Mouse (Mus musculus) neural tube, embryonic 12.5 days (tissue): ENCODE measurements around the gene Actc1. TPM values are rescaled to one million over a fixed set of nuclear protein-coding genes. Genes with fewer than 3 reads are reported as not detected.

Experiments
- ATAC-seq: fragments of 200-750 bp; cut with Nextera tagmentation; 2 replicates; pipeline ENCODE4 v1.8.0; 2017; ENCODE audit warnings: low read depth, mild to moderate bottlenecking, moderate TSS enrichment, moderate library complexity; ENCODE audit not compliant: low FRiP score
- H3K27ac ChIP-seq: fragments of 300-500 bp; sonication (generic); 2 replicates; pipeline ENCODE4 v1.5.1; 2016
- H3K27me3 ChIP-seq: fragments of 300-500 bp; sonication (generic); replicated peaks from 2 replicates; pipeline ENCODE4 v1.6.1; 2016; ENCODE audit warnings: mild to moderate bottlenecking
- H3K36me3 ChIP-seq: fragments of 300-500 bp; sonication (generic); 2 replicates; pipeline ENCODE4 v1.6.1; 2016; ENCODE audit warnings: mild to moderate bottlenecking
- H3K4me1 ChIP-seq: fragments of 300-500 bp; sonication (generic); 2 replicates; pipeline ENCODE4 v1.6.1; 2016
- H3K4me2 ChIP-seq: fragments of 300-500 bp; sonication (generic); replicated peaks from 2 replicates; pipeline ENCODE4 v1.6.1; 2016; ENCODE audit warnings: mild to moderate bottlenecking
- H3K4me3 ChIP-seq: fragments of 300-500 bp; sonication (generic); 2 replicates; pipeline ENCODE4 v1.5.1; 2016
- H3K9ac ChIP-seq: fragments of 300-500 bp; sonication (generic); 2 replicates; pipeline ENCODE4 v1.6.1; 2016; ENCODE audit warnings: mild to moderate bottlenecking
- H3K9me3 ChIP-seq: fragments of 300-500 bp; sonication (generic); 2 replicates; pipeline ENCODE4 v1.6.1; 2016; ENCODE audit warnings: mild to moderate bottlenecking
- WGBS: fragments of 180-500 bp; shearing (Covaris S2); methylation state at CpG from one replicate; pipeline ENCODE4 v1.1.7; 2016; 5-methylcytosine and 5-hydroxymethylcytosine counted together
- polyA plus RNA-seq: library from polyadenylated mRNA; unstranded; fragments of >200 nt; fragmentation: Nextera tagmentation; extraction: Ambion mirVana; gene quantifications from 2 replicates; pipeline ENCODE4 v1.2.1, GENCODE M21; 2016

The Actc1 gene
- polyA plus RNA-seq, 1 experiment from 2014 or later: 106 TPM

GRCm38 (mm10) chr2:114066226-114066625, 12.9 kb upstream of the Actc1 start:
- H3K4me1 ChIP-seq: no peaks in the 10 kb centered on the region
- H3K4me3 ChIP-seq: no peak overlapping the region
- WGBS: 85% methylated on average over 3 of the region's 3 CpGs
- no peak overlapping the region for H3K27ac ChIP-seq
- no peaks in the 10 kb centered on the region for H3K36me3 ChIP-seq
- no peak overlapping the region for H3K4me2 ChIP-seq
- no peaks in the 10 kb centered on the region for H3K27me3 ChIP-seq
- no peak for ATAC-seq
- no peak overlapping the region for H3K9ac ChIP-seq
- no peaks in the 10 kb centered on the region for H3K9me3 ChIP-seq

DNA sequence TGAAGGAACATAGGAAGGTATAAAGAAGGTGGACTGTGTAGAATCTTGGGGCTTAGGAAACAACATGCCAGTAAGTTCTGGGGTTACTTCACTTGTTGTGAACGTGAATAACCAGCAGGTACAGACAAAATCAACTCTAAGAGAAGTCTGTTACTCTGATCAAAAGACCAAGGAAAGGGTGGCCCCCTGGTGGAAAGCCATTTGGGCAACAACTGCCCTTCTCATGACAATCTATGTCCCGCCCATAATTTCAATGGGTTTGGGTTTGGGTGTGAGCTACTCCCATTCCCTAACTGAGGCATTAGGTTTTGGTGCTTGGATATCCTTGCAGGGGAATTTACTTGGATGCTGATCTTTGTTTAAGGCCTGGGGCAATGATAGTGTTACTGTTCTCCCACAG, 10.7 kb upstream of the Actc1 start:
- Histone ChIP-seq H3K4me2 (no peak overlapping the region), H3K9me3 (no peaks in the 10 kb centered on the region), H3K4me3 (no peak overlapping the region), H3K36me3 (no peaks in the 10 kb centered on the region), H3K27ac (no peak overlapping the region), H3K27me3 (no peaks in the 10 kb centered on the region), H3K4me1 (no peaks in the 10 kb centered on the region), H3K9ac (no peak overlapping the region)
- ATAC-seq: no peak
- WGBS: 76% methylated on average over 2 of the region's 2 CpGs

DNA sequence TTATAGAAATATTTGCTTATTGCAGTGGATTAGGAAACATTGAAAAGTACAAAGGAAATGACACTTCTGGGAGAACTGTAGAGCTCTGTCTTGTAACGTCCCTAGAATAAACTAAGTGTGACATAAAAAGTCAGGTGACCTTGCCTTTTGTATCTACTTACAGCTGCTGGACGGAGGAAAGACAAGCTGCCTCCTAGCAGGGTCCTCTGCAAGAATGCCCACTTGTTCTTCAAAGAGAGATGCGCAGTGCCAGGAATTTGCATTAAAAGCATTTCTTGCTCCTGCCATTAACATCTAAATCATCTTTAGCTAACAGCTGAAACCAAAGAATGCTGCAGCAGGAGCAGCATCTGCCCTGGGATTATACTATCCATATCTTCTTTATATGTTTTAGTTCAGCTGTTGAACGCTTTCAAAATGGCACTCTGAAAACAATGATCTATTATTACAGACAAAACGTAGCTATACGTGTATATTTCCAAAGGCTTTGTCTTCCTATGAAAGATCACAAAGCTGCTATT, 6.8 kb upstream of the Actc1 start:
- H3K27ac ChIP-seq: no peak overlapping the region
- H3K4me3 ChIP-seq: no peak overlapping the region
- H3K9ac ChIP-seq: no peak overlapping the region
- H3K4me1 ChIP-seq: no peaks in the 10 kb centered on the region; the same call in 1 of the 2 replicates
- no peaks in the 10 kb centered on the region for H3K36me3 ChIP-seq
- no peaks in the 10 kb centered on the region for H3K27me3 ChIP-seq
- no peak for ATAC-seq
- WGBS: 43% methylated on average over 6 of the region's 6 CpGs
- H3K9me3 ChIP-seq: no peaks in the 10 kb centered on the region
- no peak overlapping the region for H3K4me2 ChIP-seq

DNA sequence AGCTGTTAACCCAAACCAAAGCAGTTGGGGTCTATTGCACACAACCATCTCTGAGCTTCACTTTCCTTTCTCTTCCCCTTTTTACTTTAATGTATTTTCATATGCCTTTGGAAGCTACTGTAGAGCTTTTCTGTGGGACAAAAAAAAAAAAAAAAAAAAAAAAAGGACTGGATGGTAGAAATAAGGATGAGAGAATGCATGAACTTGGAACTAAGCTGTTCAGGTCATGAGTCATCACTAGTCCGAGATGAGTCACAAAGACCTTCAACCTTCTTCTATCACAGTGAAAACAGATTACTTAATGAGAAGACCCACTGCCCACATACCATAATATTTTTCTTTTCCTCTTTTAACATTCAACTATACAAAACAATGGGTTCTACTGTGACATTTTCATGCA, 6.3 kb upstream of the Actc1 start:
- no peaks in the 10 kb centered on the region; the same call in 1 of the 2 replicates for H3K4me1 ChIP-seq
- WGBS: 72% methylated on average over 1 of the region's 1 CpGs
- H3K9ac ChIP-seq: no peak overlapping the region
- no peak for ATAC-seq
- H3K27me3 ChIP-seq: no peaks in the 10 kb centered on the region
- no peak overlapping the region for H3K4me2 ChIP-seq
- no peak overlapping the region for H3K27ac ChIP-seq
- no peaks in the 10 kb centered on the region for H3K9me3 ChIP-seq
- H3K36me3 ChIP-seq: no peaks in the 10 kb centered on the region
- H3K4me3 ChIP-seq: no peak overlapping the region

DNA sequence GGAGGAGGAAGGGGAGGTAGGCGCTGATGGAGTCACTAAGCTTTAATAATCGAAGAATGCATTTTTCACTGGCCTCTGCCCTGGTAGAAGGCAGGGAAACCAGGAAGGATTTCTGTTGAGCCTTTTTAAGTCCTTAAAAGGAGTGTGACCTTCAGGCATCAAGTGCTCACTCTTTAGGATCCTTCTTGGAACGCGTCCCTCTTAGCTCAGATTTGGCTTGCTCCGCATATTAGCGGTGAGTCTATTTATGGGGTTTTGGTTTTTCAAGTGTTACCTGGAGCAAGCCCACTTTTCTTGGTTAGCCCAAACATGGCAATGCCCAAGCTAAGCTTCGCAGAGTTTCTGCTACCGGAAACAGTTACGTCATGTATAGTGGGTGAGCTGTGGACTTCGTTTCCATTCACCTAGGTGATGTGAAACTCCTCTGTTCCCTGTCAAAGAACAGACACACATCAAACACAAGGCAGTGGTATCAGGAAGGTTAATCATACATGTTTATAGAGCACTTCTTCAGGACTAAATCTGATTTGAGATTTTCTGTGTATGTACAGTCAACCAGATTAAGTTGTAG, 5.0 kb upstream of the Actc1 start:
- no peak overlapping the region for H3K9ac ChIP-seq
- WGBS: 94% methylated on average over 10 of the region's 10 CpGs

DNA sequence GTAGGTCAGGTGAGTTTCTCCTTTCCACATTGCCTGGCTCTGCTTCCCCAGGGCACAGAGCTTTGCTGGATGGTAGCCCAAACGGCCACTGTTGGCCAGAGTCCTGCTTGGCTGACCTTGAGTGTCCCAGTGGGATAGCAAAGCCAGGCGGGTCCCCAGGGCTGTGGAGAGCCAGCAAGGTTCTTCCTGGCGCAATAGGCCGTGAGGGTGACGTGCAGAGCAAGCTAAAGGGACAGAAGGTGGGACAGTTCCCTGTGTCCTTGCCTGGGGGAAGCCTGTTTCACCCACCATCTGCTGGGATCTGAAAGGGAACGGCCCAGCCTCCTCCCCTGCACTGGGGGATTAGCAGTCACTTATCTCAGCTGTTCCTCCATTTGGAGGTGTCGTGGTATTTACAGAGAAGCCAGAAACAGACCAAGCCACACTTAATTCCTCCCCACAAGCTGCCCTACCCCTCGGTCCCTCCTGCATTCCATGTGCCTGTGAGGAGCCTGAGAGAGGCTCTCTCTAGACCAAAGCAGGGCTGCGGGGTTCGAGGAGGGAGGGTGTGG, 4.0 kb upstream of the Actc1 start:
- no peaks in the 10 kb centered on the region for H3K27me3 ChIP-seq
- H3K9me3 ChIP-seq: no peaks in the 10 kb centered on the region
- H3K4me1 ChIP-seq: no peaks in the 10 kb centered on the region; the same call in 1 of the 2 replicates
- no peak overlapping the region for H3K9ac ChIP-seq
- no peak for ATAC-seq
- WGBS: 33% methylated on average over 10 of the region's 10 CpGs
- no peak overlapping the region for H3K4me3 ChIP-seq
- no peak overlapping the region for H3K27ac ChIP-seq
- no peaks in the 10 kb centered on the region for H3K36me3 ChIP-seq
- H3K4me2 ChIP-seq: no peak overlapping the region

More for the DNA sequence above, 5.0 kb upstream of the Actc1 start:
- H3K9me3 ChIP-seq: no peaks in the 10 kb centered on the region
- no peak for ATAC-seq
- H3K27ac ChIP-seq: no peak overlapping the region
- H3K4me2 ChIP-seq: no peak overlapping the region
- no peaks in the 10 kb centered on the region for H3K27me3 ChIP-seq
- H3K4me3 ChIP-seq: no peak overlapping the region
- H3K36me3 ChIP-seq: no peaks in the 10 kb centered on the region
- no peaks in the 10 kb centered on the region; the same call in 1 of the 2 replicates for H3K4me1 ChIP-seq

- Histone ChIP-seq H3K27ac (no peak overlapping the region), H3K9ac (no peak overlapping the region), H3K36me3 (no peaks in the 10 kb centered on the region), H3K4me1 (no peaks in the 10 kb centered on the region; the same call in 1 of the 2 replicates), H3K4me3 (no peak overlapping the region), H3K9me3 (no peaks in the 10 kb centered on the region), H3K27me3 (no peaks in the 10 kb centered on the region), H3K4me2 (no peak overlapping the region)
- 93% methylated on average over 4 of the region's 4 CpGs for WGBS
- no peak for ATAC-seq
Measured at GRCm38 (mm10) chr2:114054129-114054528, 781 bp upstream of the Actc1 start.

- H3K27me3 ChIP-seq: no peaks in the 10 kb centered on the region
- no peak for ATAC-seq
- H3K4me1 ChIP-seq: no peaks in the 10 kb centered on the region
- H3K9ac ChIP-seq: no peak overlapping the region
- H3K9me3 ChIP-seq: no peaks in the 10 kb centered on the region
- H3K4me2 ChIP-seq: no peak overlapping the region
- no peaks in the 10 kb centered on the region for H3K36me3 ChIP-seq
- H3K27ac ChIP-seq: no peak overlapping the region
- WGBS: 93% methylated on average over 13 of the region's 14 CpGs
- H3K4me3 ChIP-seq: no peak overlapping the region
Measured at GRCm38 (mm10) chr2:114051871-114052241, 1.5 kb downstream of the Actc1 start.

DNA sequence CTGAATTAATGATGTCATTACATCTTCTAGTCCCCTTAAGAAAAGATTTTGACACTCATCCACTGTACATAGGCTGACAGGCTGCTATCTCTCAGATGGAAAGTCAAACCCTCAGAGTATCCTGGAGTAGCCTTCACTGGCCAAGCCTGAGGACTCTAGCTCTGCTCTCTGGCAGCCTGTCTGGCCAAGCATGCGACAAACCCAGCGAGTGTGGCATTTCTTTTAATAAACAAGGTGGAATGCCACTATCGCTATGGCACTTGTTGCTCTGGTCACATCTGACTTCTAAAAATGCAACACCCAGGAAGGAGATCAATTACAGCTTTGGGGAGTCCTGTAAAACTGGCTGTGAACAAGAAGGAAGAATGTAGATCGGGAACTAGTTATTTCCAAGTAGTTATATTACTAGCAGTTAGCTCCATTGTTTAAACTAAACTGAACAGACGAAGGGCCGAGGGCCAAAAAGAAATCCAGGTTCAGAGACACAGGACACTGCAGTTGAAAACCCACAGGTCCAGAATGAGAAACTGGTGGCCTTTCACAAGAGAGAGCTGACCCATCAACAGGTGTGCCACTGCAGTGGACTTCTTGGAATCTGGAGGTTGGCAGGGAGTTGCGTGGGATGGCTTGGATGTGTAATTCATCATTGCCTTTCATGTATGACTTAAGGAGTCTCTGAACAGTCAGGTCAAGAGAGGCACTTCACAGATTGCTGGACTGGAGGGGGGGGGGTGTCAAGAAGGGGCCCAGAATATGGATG, 2.1 kb downstream of the Actc1 start:
- no peaks in the 10 kb centered on the region for H3K27me3 ChIP-seq
- no peaks in the 10 kb centered on the region for H3K4me1 ChIP-seq
- H3K4me2 ChIP-seq: no peak overlapping the region
- no peak for ATAC-seq
- H3K9ac ChIP-seq: no peak overlapping the region
- no peak overlapping the region for H3K27ac ChIP-seq
- no peaks in the 10 kb centered on the region for H3K36me3 ChIP-seq
- 90% methylated on average over 7 of the region's 7 CpGs for WGBS
- no peaks in the 10 kb centered on the region for H3K9me3 ChIP-seq
- H3K4me3 ChIP-seq: no peak overlapping the region

DNA sequence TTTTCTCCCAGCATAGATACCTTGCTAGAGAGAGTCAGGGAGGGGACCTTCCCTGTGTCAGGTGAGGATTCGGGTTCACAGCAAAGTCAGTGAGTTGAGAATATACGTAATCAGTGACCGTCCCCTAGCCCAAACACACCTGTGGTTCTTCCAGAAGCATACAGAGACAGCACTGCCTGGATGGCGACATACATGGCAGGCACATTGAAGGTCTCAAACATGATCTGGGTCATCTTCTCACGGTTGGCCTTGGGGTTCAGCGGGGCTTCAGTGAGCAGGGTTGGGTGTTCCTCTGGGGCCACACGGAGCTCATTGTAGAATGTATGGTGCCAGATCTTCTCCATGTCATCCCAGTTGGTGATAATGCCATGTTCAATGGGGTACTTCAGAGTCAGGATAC, 3.2 kb downstream of the Actc1 start:
- Histone ChIP-seq H3K4me3 (no peak overlapping the region), H3K4me2 (no peak overlapping the region), H3K9ac (no peak overlapping the region), H3K9me3 (no peaks in the 10 kb centered on the region), H3K27ac (no peak overlapping the region), H3K27me3 (no peaks in the 10 kb centered on the region), H3K4me1 (no peaks in the 10 kb centered on the region), H3K36me3 (no peaks in the 10 kb centered on the region)
- no peak for ATAC-seq
- 93% methylated on average over 7 of the region's 7 CpGs for WGBS

DNA sequence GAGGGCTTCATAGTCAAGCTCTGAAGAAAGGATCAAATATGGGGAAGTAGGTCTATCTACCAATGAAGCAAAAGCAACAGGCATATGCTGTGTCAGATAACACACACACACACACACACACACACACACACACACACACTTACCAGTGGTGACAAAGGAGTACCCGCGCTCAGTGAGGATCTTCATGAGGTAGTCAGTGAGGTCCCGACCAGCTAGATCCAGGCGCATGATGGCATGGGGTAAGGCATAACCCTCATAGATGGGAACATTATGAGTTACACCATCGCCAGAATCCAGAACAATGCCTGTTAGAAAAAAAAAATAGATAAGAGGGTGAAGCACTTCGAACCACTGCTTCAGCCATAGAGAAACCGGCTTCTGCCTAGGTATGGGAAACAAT, 4.0 kb downstream of the Actc1 start:
- H3K9ac ChIP-seq: no peak overlapping the region
- WGBS: 93% methylated on average over 7 of the region's 7 CpGs
- H3K27me3 ChIP-seq: no peaks in the 10 kb centered on the region
- H3K9me3 ChIP-seq: no peaks in the 10 kb centered on the region
- no peak overlapping the region for H3K27ac ChIP-seq
- H3K4me2 ChIP-seq: no peak overlapping the region
- no peaks in the 10 kb centered on the region for H3K36me3 ChIP-seq
- H3K4me3 ChIP-seq: no peak overlapping the region
- ATAC-seq: no peak
- no peaks in the 10 kb centered on the region for H3K4me1 ChIP-seq

DNA sequence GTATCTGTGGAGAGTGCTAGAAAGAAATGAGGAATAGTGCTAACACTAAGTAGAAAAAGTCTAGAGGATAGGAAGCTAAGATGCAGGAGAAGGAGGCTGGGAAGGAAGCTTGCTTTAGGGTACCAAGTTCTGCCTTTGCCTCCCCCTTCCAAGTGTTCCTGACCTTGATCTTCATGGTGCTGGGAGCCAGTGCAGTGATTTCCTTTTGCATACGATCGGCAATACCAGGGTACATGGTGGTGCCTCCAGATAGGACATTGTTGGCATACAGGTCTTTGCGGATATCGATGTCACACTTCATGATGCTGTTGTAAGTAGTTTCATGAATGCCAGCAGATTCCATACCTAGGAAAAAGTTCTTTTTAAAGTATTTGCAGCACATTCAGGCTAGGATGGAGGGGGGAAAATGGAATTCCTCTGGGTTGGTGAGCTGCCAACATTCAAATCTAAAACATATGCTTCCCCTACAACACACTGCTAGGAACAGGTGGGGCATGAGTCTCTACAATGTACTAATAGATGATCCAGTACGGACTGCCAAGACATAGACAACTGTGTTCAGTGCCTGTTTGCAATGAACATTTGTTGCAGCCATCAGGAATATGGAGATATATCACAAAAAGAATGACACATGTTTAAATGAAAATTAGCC, 5.3 kb downstream of the Actc1 start:
- H3K4me2 ChIP-seq: no peak overlapping the region
- H3K27ac ChIP-seq: no peak overlapping the region
- H3K36me3 ChIP-seq: no peaks in the 10 kb centered on the region
- H3K9me3 ChIP-seq: no peaks in the 10 kb centered on the region
- H3K9ac ChIP-seq: no peak overlapping the region
- no peak for ATAC-seq
- no peaks in the 10 kb centered on the region for H3K4me1 ChIP-seq
- no peak overlapping the region for H3K4me3 ChIP-seq
- no peaks in the 10 kb centered on the region for H3K27me3 ChIP-seq
- 92% methylated on average over 5 of the region's 5 CpGs for WGBS
